ENCODE assay signal across 14 mouse cellular contexts in the genomic region with DNA sequence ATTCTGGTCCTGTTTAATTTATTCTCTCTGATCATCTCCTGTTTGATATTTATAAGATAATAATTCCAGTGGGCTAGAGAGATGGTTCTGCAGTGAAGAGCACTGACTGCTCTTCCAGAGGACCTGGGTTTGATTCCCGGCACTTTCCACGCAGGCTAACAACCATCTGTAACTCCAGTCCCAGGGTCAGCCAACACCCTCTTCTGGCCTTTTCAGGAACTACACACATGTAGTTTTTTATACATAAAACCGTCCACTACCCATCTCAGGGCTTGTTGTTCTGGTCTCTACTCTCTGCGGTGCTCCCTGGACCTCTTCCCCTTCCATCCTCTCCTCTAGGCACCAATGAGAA. TPM values are rescaled to one million over a fixed set of nuclear protein-coding genes. Genes with fewer than 3 reads are reported as not detected.
DNase-seq lines count a peak whose midpoint lies in the region; ATAC-seq and TF ChIP-seq lines count a peak whose summit lies in the region.
"Had no signal": no experiment of that assay in that cellular context is flagged by ENCODE, and none has a peak within 500 bp of the region (broad histone marks: within the 10 kb centered on the region; RNA-seq: fewer than 3 reads in every experiment).

No protein-coding gene starts in this region.

- no peaks in the 10 kb centered on the region for H3K79me2 ChIP-seq in MEL (ENCODE audit: control insufficient read depth, insufficient read depth, low read length, poor library complexity)

- no peaks in the 10 kb centered on the region for H3K36me3 ChIP-seq in heart, embryonic 13.5 days
- H3K36me3 ChIP-seq in limb, embryonic 13.5 days, result no peaks in the 10 kb centered on the region
- H3K36me3 ChIP-seq in limb, embryonic 10.5 days, result no peaks in the 10 kb centered on the region
- H3K36me3 ChIP-seq in MEL (ENCODE audit: control insufficient read depth in 1 of 2, insufficient read depth in 2 of 2, low read length in 2 of 2), result no peaks in the 10 kb centered on the region
- no peaks in the 10 kb centered on the region for H3K36me3 ChIP-seq in limb, embryonic 14.5 days (ENCODE audit: control insufficient read depth, insufficient read depth, low read length)
- H3K36me3 ChIP-seq: neural tube, embryonic 13.5 days had no signal

- no peak for DNase-seq in heart, adult 8-10 months (ENCODE audit: low spot score)
- no peak for DNase-seq in limb, embryonic 10.5 days (ENCODE audit: low spot score)
- no peak for DNase-seq in MEL (ENCODE audit: low read depth, low spot score)
- no peak for DNase-seq in limb, embryonic 14.5 days (ENCODE audit: low spot score)
- DNase-seq in cerebellum, adult 11 months, result no peak
- DNase-seq in cerebellum, adult 8-10 months, result no peak
- DNase-seq: thymus, postnatal 25 days had no signal

- peak overlapping the region; percentile 99 for H3K27ac ChIP-seq in heart, embryonic 13.5 days (replicated peaks)
- H3K27ac ChIP-seq in limb, embryonic 13.5 days, result 0 out of 2 replicates have a peak overlapping the region, but pooled peaks have one; percentile 55
- H3K27ac ChIP-seq in limb, embryonic 10.5 days, result no peak overlapping the region
- H3K27ac ChIP-seq in MEL (ENCODE audit: control insufficient read depth, low read depth, low read length), result no peak overlapping the region
- peak overlapping the region; percentile 2; the same call in 1 of the 2 replicates for H3K27ac ChIP-seq in limb, embryonic 14.5 days (replicated peaks; ENCODE audit: low read depth, low read length)
- H3K27ac ChIP-seq: neural tube, embryonic 13.5 days had no signal

- no peak for ATAC-seq in heart, embryonic 13.5 days (ENCODE audit: extremely low read depth, insufficient number of reproducible peaks, low FRiP score, low TSS enrichment)
- no peak for ATAC-seq in limb, embryonic 13.5 days (ENCODE audit: low FRiP score, low read depth)
- no peak for ATAC-seq in limb, embryonic 14.5 days (ENCODE audit: low FRiP score, low read depth)

- no peaks in the 10 kb centered on the region for H3K9me3 ChIP-seq in heart, embryonic 13.5 days
- no peaks in the 10 kb centered on the region for H3K9me3 ChIP-seq in limb, embryonic 13.5 days
- no peaks in the 10 kb centered on the region for H3K9me3 ChIP-seq in limb, embryonic 10.5 days (replicated peaks)
- no peaks in the 10 kb centered on the region for H3K9me3 ChIP-seq in MEL (replicated peaks; ENCODE audit: insufficient read depth, low read length)
- H3K9me3 ChIP-seq in limb, embryonic 14.5 days (ENCODE audit: control insufficient read depth, low read length), result no peaks in the 10 kb centered on the region
- H3K9me3 ChIP-seq: neural tube, embryonic 13.5 days had no signal

- H3K27me3 ChIP-seq in heart, embryonic 13.5 days (replicated peaks), result no peaks in the 10 kb centered on the region
- H3K27me3 ChIP-seq in limb, embryonic 13.5 days, result no peaks in the 10 kb centered on the region
- no peaks in the 10 kb centered on the region for H3K27me3 ChIP-seq in limb, embryonic 10.5 days (ENCODE audit: low read depth, poor library complexity, severe bottlenecking)
- no peaks in the 10 kb centered on the region for H3K27me3 ChIP-seq in MEL (ENCODE audit: control insufficient read depth in 1 of 2, insufficient read depth in 2 of 2, low read length in 2 of 2)
- H3K27me3 ChIP-seq in limb, embryonic 14.5 days (ENCODE audit: control insufficient read depth, insufficient read depth, low read length), result no peaks in the 10 kb centered on the region
- H3K27me3 ChIP-seq: neural tube, embryonic 13.5 days had no signal

- WGBS in heart, embryonic 13.5 days, result 90% methylated on average over 4 of the region's 4 CpGs
- WGBS in limb, embryonic 13.5 days, result 93% methylated on average over 4 of the region's 4 CpGs
- WGBS in limb, embryonic 10.5 days, result 98% methylated on average over 4 of the region's 4 CpGs
- WGBS in limb, embryonic 14.5 days, result 93% methylated on average over 4 of the region's 4 CpGs

- no peak for TF ChIP-seq EP300 in MEL (IDR thresholded peaks at IDR 0.05; ENCODE audit: low read depth in 1 of 2, low read length in 2 of 2)

- peak overlapping the region; percentile 33 for H3K4me3 ChIP-seq in heart, embryonic 13.5 days
- H3K4me3 ChIP-seq in limb, embryonic 13.5 days, result no peak overlapping the region
- no peak overlapping the region for H3K4me3 ChIP-seq in limb, embryonic 10.5 days
- H3K4me3 ChIP-seq in MEL (ENCODE audit: control insufficient read depth in 1 of 2, insufficient read depth in 1 of 2, low read depth in 2 of 2, low read length in 2 of 2), result no peak overlapping the region
- no peak overlapping the region for H3K4me3 ChIP-seq in limb, embryonic 14.5 days (replicated peaks; ENCODE audit: low read length)
- H3K4me3 ChIP-seq: erythroblast, embryonic 14.5 days; neural tube, embryonic 13.5 days had no signal

- peak in 2 of 3 experiments; percentile 18 to 27; a peak in 3 of 6 replicates for TF ChIP-seq CTCF in MEL (IDR thresholded peaks at IDR 0.05 in 2 of 3, conservative IDR thresholded peaks at IDR 0.05 in 1 of 3; ENCODE audit: control insufficient read depth in 1 of 3, insufficient read depth in 1 of 3, low read depth in 2 of 3, low read length in 3 of 3, poor library complexity in 1 of 3, severe bottlenecking in 1 of 3)

- no peak for TF ChIP-seq RAD21 in MEL (IDR thresholded peaks at IDR 0.05; ENCODE audit: low read depth, low read length)

- peaks cover 48% of the 10 kb centered on the region for H3K4me1 ChIP-seq in heart, embryonic 13.5 days
- H3K4me1 ChIP-seq in limb, embryonic 13.5 days, result peaks cover 5% of the 10 kb centered on the region; the same call in 1 of the 2 replicates
- H3K4me1 ChIP-seq in limb, embryonic 10.5 days, result no peaks in the 10 kb centered on the region; the same call in 1 of the 2 replicates
- no peaks in the 10 kb centered on the region for H3K4me1 ChIP-seq in MEL (ENCODE audit: control insufficient read depth in 1 of 2, insufficient read depth in 2 of 2, low read length in 2 of 2)
- H3K4me1 ChIP-seq in limb, embryonic 14.5 days (ENCODE audit: control insufficient read depth, insufficient read depth, low read length), result no peaks in the 10 kb centered on the region; the same call in 1 of the 2 replicates

- H3K9ac ChIP-seq in heart, embryonic 13.5 days, result peak overlapping the region; percentile 77
- no peak overlapping the region for H3K9ac ChIP-seq in limb, embryonic 13.5 days
- H3K9ac ChIP-seq in MEL (ENCODE audit: control insufficient read depth, low read depth, low read length, poor library complexity, severe bottlenecking), result no peak overlapping the region
- no peak overlapping the region for H3K9ac ChIP-seq in limb, embryonic 14.5 days (ENCODE audit: low read depth, low read length, severe bottlenecking)
- H3K9ac ChIP-seq: neural tube, embryonic 13.5 days had no signal

- H3K4me2 ChIP-seq in heart, embryonic 13.5 days, result peak overlapping the region; percentile 60
- H3K4me2 ChIP-seq in limb, embryonic 13.5 days (replicated peaks), result no peak overlapping the region; the same call in 1 of the 2 replicates
- no peak overlapping the region for H3K4me2 ChIP-seq in limb, embryonic 14.5 days (replicated peaks; ENCODE audit: low read depth, low read length, severe bottlenecking)
- H3K4me2 ChIP-seq: neural tube, embryonic 13.5 days had no signal

- TF ChIP-seq POLR2A in MEL (IDR thresholded peaks at IDR 0.05; ENCODE audit: control insufficient read depth in 1 of 2, insufficient read depth in 1 of 2, low read depth in 1 of 2, low read length in 2 of 2, poor library complexity in 1 of 2), result no peak
- no peak for TF ChIP-seq POLR2A in limb, embryonic 14.5 days (IDR thresholded peaks at IDR 0.05; ENCODE audit: borderline replicate concordance, extremely low read depth, insufficient read depth, insufficient read length)

RNA-seq across cellular contexts. Expression of a gene that starts 1.8 kb away (rescaled TPM):
- 0.39 and 0.42 TPM in 2 replicates for polyA plus RNA-seq in heart, embryonic 13.5 days (2015; fragmentation: Nextera tagmentation; extraction: Ambion mirVana)
- under 1 TPM; 0.14 to 0.37 (median 0.27) TPM for total RNA-seq in heart, adult 8-10 months (2022)
- polyA plus RNA-seq in limb, embryonic 13.5 days (2015; fragmentation: Nextera tagmentation; extraction: Ambion mirVana), result 0.06 and 0.11 TPM in 2 replicates
- not detected in 2 replicates for polyA plus RNA-seq in limb, embryonic 10.5 days (2016; fragmentation: Nextera tagmentation; extraction: Ambion mirVana)
- total RNA-seq in MEL (2012; rRNA removed), result 0.08 and 0.23 TPM in 2 replicates
- polyA plus RNA-seq in MEL (2012; ENCODE audit: insufficient read depth in 1 of 2, insufficient read length in 2 of 2, low read depth in 1 of 2, low replicate concordance in 2 of 2, missing spikeins in 1 of 2), result under 1 TPM in 1 of 2 experiments, not detected in 1; 0.79 TPM
- polyA plus RNA-seq in limb, embryonic 14.5 days (2012; rRNA removed), result 0.09 and 0.31 TPM in 2 replicates
- polyA plus RNA-seq in limb, embryonic 14.5 days (2014; fragmentation: Nextera tagmentation; extraction: Ambion mirVana), result 0.07 and 0.17 TPM in 2 replicates
- polyA plus RNA-seq: erythroblast, embryonic 14.5 days; neural tube, embryonic 13.5 days had no signal

RNA-seq across cellular contexts. Expression of a gene that starts 17.1 kb away (rescaled TPM):
- polyA plus RNA-seq in heart, embryonic 13.5 days (2015; fragmentation: Nextera tagmentation; extraction: Ambion mirVana), result 0.90 and 1.5 TPM in 2 replicates
- total RNA-seq in heart, adult 8-10 months (2022), result not detected
- polyA plus RNA-seq in limb, embryonic 13.5 days (2015; fragmentation: Nextera tagmentation; extraction: Ambion mirVana), result 1.9 TPM in 2 replicates
- 1.4 TPM in 2 replicates for polyA plus RNA-seq in limb, embryonic 10.5 days (2016; fragmentation: Nextera tagmentation; extraction: Ambion mirVana)
- 0.20 and 0.27 TPM in 2 replicates for total RNA-seq in MEL (2012; rRNA removed)
- polyA plus RNA-seq in MEL (2012; ENCODE audit: insufficient read depth in 1 of 2, insufficient read length in 2 of 2, low read depth in 1 of 2, low replicate concordance in 2 of 2, missing spikeins in 1 of 2), result 1 to 10 TPM in 1 of 2 experiments, not detected in 1; 1.3 TPM
- polyA plus RNA-seq in limb, embryonic 14.5 days (2012; rRNA removed), result 1.0 and 2.2 TPM in 2 replicates
- 0.39 and 1.5 TPM in 2 replicates for polyA plus RNA-seq in limb, embryonic 14.5 days (2014; fragmentation: Nextera tagmentation; extraction: Ambion mirVana)
- total RNA-seq: adrenal gland, postnatal 14 days; gastrocnemius, adult 18-20 months had no signal

RNA-seq across cellular contexts. Expression of a gene that starts 17.1 kb away (rescaled TPM):
- polyA plus RNA-seq in heart, embryonic 13.5 days (2015; fragmentation: Nextera tagmentation; extraction: Ambion mirVana), result not detected in 2 replicates
- total RNA-seq in heart, adult 8-10 months (2022), result not detected
- 0.38 TPM in 1 of 2 replicates, not detected in the other for polyA plus RNA-seq in limb, embryonic 13.5 days (2015; fragmentation: Nextera tagmentation; extraction: Ambion mirVana)
- not detected in 2 replicates for polyA plus RNA-seq in limb, embryonic 10.5 days (2016; fragmentation: Nextera tagmentation; extraction: Ambion mirVana)
- not detected in 2 replicates for total RNA-seq in MEL (2012; rRNA removed)
- not detected for polyA plus RNA-seq in MEL (2012; ENCODE audit: insufficient read depth in 1 of 2, insufficient read length in 2 of 2, low read depth in 1 of 2, low replicate concordance in 2 of 2, missing spikeins in 1 of 2)
- polyA plus RNA-seq in limb, embryonic 14.5 days (2012; rRNA removed), result 0.21 and 0.24 TPM in 2 replicates
- not detected in 2 replicates for polyA plus RNA-seq in limb, embryonic 14.5 days (2014; fragmentation: Nextera tagmentation; extraction: Ambion mirVana)
- total RNA-seq: adrenal gland, postnatal 14 days; gastrocnemius, adult 18-20 months; left cerebral cortex, postnatal 36 days had no signal
- polyA plus RNA-seq: erythroblast, embryonic 14.5 days; neural tube, embryonic 13.5 days had no signal

RNA-seq across cellular contexts. Expression of a gene that starts 33.2 kb away (rescaled TPM):
- 12.3 and 14.6 TPM in 2 replicates for polyA plus RNA-seq in heart, embryonic 13.5 days (2015; fragmentation: Nextera tagmentation; extraction: Ambion mirVana)
- 1 to 10 TPM; 2.0 to 3.9 (median 2.4) TPM for total RNA-seq in heart, adult 8-10 months (2022)
- polyA plus RNA-seq in limb, embryonic 13.5 days (2015; fragmentation: Nextera tagmentation; extraction: Ambion mirVana), result 20.9 and 22.1 TPM in 2 replicates
- polyA plus RNA-seq in limb, embryonic 10.5 days (2016; fragmentation: Nextera tagmentation; extraction: Ambion mirVana), result 24.9 and 25.5 TPM in 2 replicates
- total RNA-seq in MEL (2012; rRNA removed), result 11.6 and 14.3 TPM in 2 replicates
- 10 to 100 TPM in 1 of 2 experiments, not detected in 1; 21.7 TPM for polyA plus RNA-seq in MEL (2012; ENCODE audit: insufficient read depth in 1 of 2, insufficient read length in 2 of 2, low read depth in 1 of 2, low replicate concordance in 2 of 2, missing spikeins in 1 of 2)
- 41.2 and 43.2 TPM in 2 replicates for polyA plus RNA-seq in limb, embryonic 14.5 days (2012; rRNA removed)
- 11.6 and 13.9 TPM in 2 replicates for polyA plus RNA-seq in limb, embryonic 14.5 days (2014; fragmentation: Nextera tagmentation; extraction: Ambion mirVana)

RNA-seq across cellular contexts. Expression of a gene that starts 33.5 kb away (rescaled TPM):
- polyA plus RNA-seq in heart, embryonic 13.5 days (2015; fragmentation: Nextera tagmentation; extraction: Ambion mirVana), result 48.8 and 53.2 TPM in 2 replicates
- total RNA-seq in heart, adult 8-10 months (2022), result 1 to 10 TPM; 2.1 to 3.3 (median 2.4) TPM
- 68.6 and 70.6 TPM in 2 replicates for polyA plus RNA-seq in limb, embryonic 13.5 days (2015; fragmentation: Nextera tagmentation; extraction: Ambion mirVana)
- polyA plus RNA-seq in limb, embryonic 10.5 days (2016; fragmentation: Nextera tagmentation; extraction: Ambion mirVana), result 38.8 and 52.0 TPM in 2 replicates
- total RNA-seq in MEL (2012; rRNA removed), result 16.6 and 20.3 TPM in 2 replicates
- polyA plus RNA-seq in MEL (2012; ENCODE audit: insufficient read depth in 1 of 2, insufficient read length in 2 of 2, low read depth in 1 of 2, low replicate concordance in 2 of 2, missing spikeins in 1 of 2), result 10 to 100 TPM in 1 of 2 experiments, not detected in 1; 25.7 TPM
- polyA plus RNA-seq in limb, embryonic 14.5 days (2012; rRNA removed), result 73.8 and 82.6 TPM in 2 replicates
- 75.5 and 84.3 TPM in 2 replicates for polyA plus RNA-seq in limb, embryonic 14.5 days (2014; fragmentation: Nextera tagmentation; extraction: Ambion mirVana)

Comparison
In these comparisons a context has a peak if more than half of its experiments do, and no peak if none do; other contexts are left out.
1. H3K27ac ChIP-seq: peak in heart, embryonic 13.5 days (single experiment), limb, embryonic 13.5 days (single experiment) and limb, embryonic 14.5 days (single experiment); none in limb, embryonic 10.5 days (single experiment) and MEL (single experiment).